Mouse (Mus musculus) heart, adult 2 months (tissue): ENCODE results near the gene Ly6g6c. TPM values are rescaled to one million over a fixed set of nuclear protein-coding genes. Genes with fewer than 3 reads are reported as not detected.

ENCODE experiments used
- DNase-seq, 2 experiments: peaks; one replicate each; pipeline ENCODE4 v3.0.0; 2021
- H3K27ac ChIP-seq: fragments of 200-600 bp; 2 replicates; pipeline ENCODE4 v1.8.1; 2022
- H3K27me3 ChIP-seq: fragments of 200-500 bp; 2 replicates; pipeline ENCODE4 v1.6.1; 2012; ENCODE audit warnings: mild to moderate bottlenecking, low read length, inconsistent platforms, mixed read lengths; ENCODE audit not compliant: control insufficient read depth, insufficient read depth
- H3K36me3 ChIP-seq: fragments of 200-500 bp; 2 replicates; pipeline ENCODE4 v1.6.1; 2012; ENCODE audit warnings: low read length, inconsistent platforms; ENCODE audit not compliant: control insufficient read depth, insufficient read depth
- H3K4me1 ChIP-seq: fragments of 200-500 bp; 2 replicates; pipeline ENCODE4 v1.6.1; 2011; ENCODE audit warnings: low read length; ENCODE audit not compliant: control insufficient read depth, insufficient read depth
- H3K4me3 ChIP-seq: fragments of 200-600 bp; 2 replicates; pipeline ENCODE4 v1.8.1; 2022
- H3K79me2 ChIP-seq: fragments of 200-500 bp; replicated peaks from 2 replicates; pipeline ENCODE4 v1.6.1; 2012; ENCODE audit warnings: mild to moderate bottlenecking, inconsistent platforms, low read length, moderate library complexity, mixed read lengths; ENCODE audit not compliant: control insufficient read depth, insufficient read depth
- H3K9ac ChIP-seq: fragments of 200-500 bp; 2 replicates; pipeline ENCODE4 v1.6.1; 2012; ENCODE audit warnings: low read depth, mild to moderate bottlenecking, control low read depth, inconsistent platforms, low read length, mixed read lengths
- CTCF ChIP-seq: fragments of 200-600 bp; IDR thresholded peaks from 2 replicates; pipeline ENCODE4 v1.8.1; 2022; ENCODE audit warnings: antibody characterized with exemption, mild to moderate bottlenecking, moderate library complexity
- EP300 ChIP-seq: fragments of 200-500 bp; IDR thresholded peaks from 2 replicates; pipeline ENCODE4 v1.6.1; 2011; ENCODE audit warnings: low read depth, low read length, control low read depth; ENCODE audit not compliant: insufficient read depth
- POLR2A ChIP-seq: fragments of 200-500 bp; IDR thresholded peaks from 2 replicates; pipeline ENCODE4 v1.6.1; 2011; ENCODE audit warnings: mild to moderate bottlenecking, low read depth, low read length, control low read depth; ENCODE audit not compliant: insufficient read depth
- WGBS: fragments of 180-500 bp; shearing (Covaris S2); methylation state at CpG from one replicate; pipeline ENCODE4 v1.1.7; 2018; 5-methylcytosine and 5-hydroxymethylcytosine counted together
- intact Hi-C: fragments of 180-260 bp; cut with DNase I; formaldehyde crosslinking; loops from one replicate; pipeline ENCODE4 v1.15.1; 2025
- polyA plus RNA-seq: library from polyadenylated mRNA; depleted of rRNA; stranded (reverse); fragments of >200 nt; gene quantifications from 2 replicates; pipeline ENCODE4 v1.2.3, GENCODE M21; 2012
- total RNA-seq, 2 experiments: library from RNA; stranded (reverse); gene quantifications; 2 replicates each; pipeline ENCODE4 v1.2.3; 2021

Ly6g6c gene
- total and polyA plus RNA-seq, 3 experiments: 0.34 to 0.64 (median 0.55) TPM

- H3K4me1 ChIP-seq: peaks cover 11% of the 10 kb centered on the region
- no peaks in the 10 kb centered on the region for H3K79me2 ChIP-seq
- no peak overlapping the region for H3K4me3 ChIP-seq
- TF ChIP-seq CTCF (no peak), EP300 (no peak), POLR2A (no peak)
- no peak overlapping the region for H3K27ac ChIP-seq
- no peaks in the 10 kb centered on the region for H3K36me3 ChIP-seq
- DNase-seq: no peak
- no peaks in the 10 kb centered on the region for H3K27me3 ChIP-seq
- no peak overlapping the region for H3K9ac ChIP-seq
- intact Hi-C loops: loop anchor here (2.0 to 5.0 kb wide), 2 partner anchors 69 to 217 kb away; partner anchors contain the start of genes Abhd16a and Nfkbil1
- WGBS: 89% methylated on average over 11 of the region's 11 CpGs
Measured at GRCm38 (mm10) chr17:35019894-35020293, 45.3 kb upstream of the Ly6g6c start.

GRCm38 (mm10) chr17:35020551-35020950, 44.6 kb upstream of the Ly6g6c start:
- no peaks in the 10 kb centered on the region for H3K79me2 ChIP-seq
- peaks cover 11% of the 10 kb centered on the region for H3K4me1 ChIP-seq
- no peak overlapping the region for H3K9ac ChIP-seq
- no peak overlapping the region for H3K4me3 ChIP-seq
- no peaks in the 10 kb centered on the region for H3K36me3 ChIP-seq
- no peak for TF ChIP-seq POLR2A
- no peak for TF ChIP-seq CTCF
- no peak for TF ChIP-seq EP300
- intact Hi-C loops: loop anchor here (2.0 to 5.0 kb wide), 2 partner anchors 68 to 217 kb away; partner anchors contain the start of genes Abhd16a and Nfkbil1
- DNase-seq: no peak
- no peak overlapping the region for H3K27ac ChIP-seq
- no peaks in the 10 kb centered on the region for H3K27me3 ChIP-seq
- 85% methylated on average over 8 of the region's 8 CpGs for WGBS

GRCm38 (mm10) chr17:35021163-35021808, 43.9 kb upstream of the Ly6g6c start:
- TF ChIP-seq EP300 (peak; percentile 86; the same call in 1 of the 2 replicates), POLR2A (no peak), CTCF (no peak; the same call in 1 of the 2 replicates)
- H3K36me3 ChIP-seq: no peaks in the 10 kb centered on the region
- peak overlapping the region; percentile 28 for H3K9ac ChIP-seq
- H3K4me3 ChIP-seq: peak overlapping the region; percentile 17
- no peaks in the 10 kb centered on the region for H3K79me2 ChIP-seq
- intact Hi-C loops: loop anchor here (1.0 to 5.0 kb wide), 5 partner anchors 38 to 216 kb away; partner anchors contain the start of genes Abhd16a, Ddah2, Ly6g6d and Nfkbil1
- DNase-seq: peak; percentile 86 to 94
- 7% methylated on average over 17 of the region's 17 CpGs for WGBS
- H3K27ac ChIP-seq: peak overlapping the region; percentile 88
- H3K27me3 ChIP-seq: no peaks in the 10 kb centered on the region
- peaks cover 11% of the 10 kb centered on the region for H3K4me1 ChIP-seq

- Histone ChIP-seq H3K79me2 (no peaks in the 10 kb centered on the region), H3K9ac (peak overlapping the region; percentile 49), H3K27ac (peak overlapping the region; percentile 88), H3K36me3 (no peaks in the 10 kb centered on the region), H3K4me1 (peaks cover 11% of the 10 kb centered on the region), H3K4me3 (peak overlapping the region; percentile 17; the same call in 1 of the 2 replicates), H3K27me3 (no peaks in the 10 kb centered on the region)
- 27% methylated on average over 6 of the region's 6 CpGs for WGBS
- intact Hi-C loops: loop anchor here (1.0 to 5.0 kb wide), 6 partner anchors 25 to 215 kb away; partner anchors contain the start of genes Abhd16a, Ddah2, Ly6g6d and Msh5
- TF ChIP-seq CTCF: peak; percentile 55
- TF ChIP-seq POLR2A: peak; percentile 52; the same call in 1 of the 2 replicates
- no peak for TF ChIP-seq EP300
- DNase-seq: peak in 1 of 2 experiments; percentile 57
Measured at GRCm38 (mm10) chr17:35021842-35022477, 43.2 kb upstream of the Ly6g6c start.

DNA sequence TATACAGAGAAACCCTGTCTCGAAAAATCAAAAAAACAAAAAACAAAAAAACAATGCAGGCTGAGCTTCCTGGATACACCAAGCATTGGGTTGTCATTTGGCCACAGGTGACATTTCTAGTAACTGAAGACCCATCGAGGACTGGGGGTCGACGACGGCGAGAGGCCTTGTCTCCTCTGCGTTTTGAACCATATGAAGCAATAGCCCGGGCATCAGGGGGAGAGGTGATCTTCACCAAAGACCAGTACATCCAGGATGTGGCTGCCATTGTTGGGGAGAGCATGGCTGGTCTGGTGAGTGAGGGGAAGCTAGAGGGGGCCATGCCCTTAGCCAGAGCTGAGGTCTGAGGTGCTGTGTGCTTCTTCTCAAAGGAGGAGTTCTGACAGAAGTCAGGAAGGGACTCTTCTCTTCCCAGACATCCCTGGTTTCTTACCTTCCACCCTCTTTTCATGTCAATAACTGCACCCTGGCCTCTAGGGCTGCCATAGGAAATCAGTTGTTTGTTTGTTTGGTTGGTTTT, 42.6 kb upstream of the Ly6g6c start:
- intact Hi-C loops: loop anchor here (2.0 to 5.0 kb wide), 2 partner anchors 24 to 215 kb away; partner anchors contain the start of genes Msh5 and Nfkbil1

More for the DNA sequence above, 42.6 kb upstream of the Ly6g6c start:
- TF ChIP-seq POLR2A (no peak), EP300 (no peak), CTCF (no peak)
- peak overlapping the region; percentile 88 for H3K27ac ChIP-seq
- H3K4me3 ChIP-seq: no peak overlapping the region
- no peaks in the 10 kb centered on the region for H3K79me2 ChIP-seq
- H3K4me1 ChIP-seq: peaks cover 11% of the 10 kb centered on the region
- 82% methylated on average over 8 of the region's 8 CpGs for WGBS
- no peaks in the 10 kb centered on the region for H3K36me3 ChIP-seq
- no peak for DNase-seq
- no peak overlapping the region for H3K9ac ChIP-seq
- no peaks in the 10 kb centered on the region for H3K27me3 ChIP-seq
